Mouse (Mus musculus) heart, adult 2 months (tissue): ENCODE results near the gene Zpr1. TPM values are rescaled to one million over a fixed set of nuclear protein-coding genes. Genes with fewer than 3 reads are reported as not detected.
"Not testable (repeated sequence)": the region's sequence is repeated elsewhere in the genome, so short reads cannot be mapped to it uniquely, and the experiment has no call there.

Experiments used
- DNase-seq, 2 experiments: peaks; one replicate each; pipeline ENCODE4 v3.0.0; 2021
- H3K27ac ChIP-seq: fragments of 200-600 bp; 2 replicates; pipeline ENCODE4 v1.8.1; 2022
- H3K27me3 ChIP-seq: fragments of 200-500 bp; 2 replicates; pipeline ENCODE4 v1.6.1; 2012; ENCODE audit warnings: mild to moderate bottlenecking, low read length, inconsistent platforms, mixed read lengths; ENCODE audit not compliant: control insufficient read depth, insufficient read depth
- H3K36me3 ChIP-seq: fragments of 200-500 bp; 2 replicates; pipeline ENCODE4 v1.6.1; 2012; ENCODE audit warnings: low read length, inconsistent platforms; ENCODE audit not compliant: control insufficient read depth, insufficient read depth
- H3K4me1 ChIP-seq: fragments of 200-500 bp; 2 replicates; pipeline ENCODE4 v1.6.1; 2011; ENCODE audit warnings: low read length; ENCODE audit not compliant: control insufficient read depth, insufficient read depth
- H3K4me3 ChIP-seq: fragments of 200-600 bp; 2 replicates; pipeline ENCODE4 v1.8.1; 2022
- H3K79me2 ChIP-seq: fragments of 200-500 bp; replicated peaks from 2 replicates; pipeline ENCODE4 v1.6.1; 2012; ENCODE audit warnings: mild to moderate bottlenecking, inconsistent platforms, low read length, moderate library complexity, mixed read lengths; ENCODE audit not compliant: control insufficient read depth, insufficient read depth
- H3K9ac ChIP-seq: fragments of 200-500 bp; 2 replicates; pipeline ENCODE4 v1.6.1; 2012; ENCODE audit warnings: low read depth, mild to moderate bottlenecking, control low read depth, inconsistent platforms, low read length, mixed read lengths
- CTCF ChIP-seq: fragments of 200-600 bp; IDR thresholded peaks from 2 replicates; pipeline ENCODE4 v1.8.1; 2022; ENCODE audit warnings: antibody characterized with exemption, mild to moderate bottlenecking, moderate library complexity
- EP300 ChIP-seq: fragments of 200-500 bp; IDR thresholded peaks from 2 replicates; pipeline ENCODE4 v1.6.1; 2011; ENCODE audit warnings: low read depth, low read length, control low read depth; ENCODE audit not compliant: insufficient read depth
- POLR2A ChIP-seq: fragments of 200-500 bp; IDR thresholded peaks from 2 replicates; pipeline ENCODE4 v1.6.1; 2011; ENCODE audit warnings: mild to moderate bottlenecking, low read depth, low read length, control low read depth; ENCODE audit not compliant: insufficient read depth
- WGBS: fragments of 180-500 bp; shearing (Covaris S2); methylation state at CpG from one replicate; pipeline ENCODE4 v1.1.7; 2018; 5-methylcytosine and 5-hydroxymethylcytosine counted together
- intact Hi-C: fragments of 180-260 bp; cut with DNase I; formaldehyde crosslinking; loops from one replicate; pipeline ENCODE4 v1.15.1; 2025
- polyA plus RNA-seq: library from polyadenylated mRNA; depleted of rRNA; stranded (reverse); fragments of >200 nt; gene quantifications from 2 replicates; pipeline ENCODE4 v1.2.3, GENCODE M21; 2012
- total RNA-seq, 2 experiments: library from RNA; stranded (reverse); gene quantifications; 2 replicates each; pipeline ENCODE4 v1.2.3; 2021

The Zpr1 gene
- total and polyA plus RNA-seq, 3 experiments, result 12.0 to 21.4 (median 19.8) TPM

DNA sequence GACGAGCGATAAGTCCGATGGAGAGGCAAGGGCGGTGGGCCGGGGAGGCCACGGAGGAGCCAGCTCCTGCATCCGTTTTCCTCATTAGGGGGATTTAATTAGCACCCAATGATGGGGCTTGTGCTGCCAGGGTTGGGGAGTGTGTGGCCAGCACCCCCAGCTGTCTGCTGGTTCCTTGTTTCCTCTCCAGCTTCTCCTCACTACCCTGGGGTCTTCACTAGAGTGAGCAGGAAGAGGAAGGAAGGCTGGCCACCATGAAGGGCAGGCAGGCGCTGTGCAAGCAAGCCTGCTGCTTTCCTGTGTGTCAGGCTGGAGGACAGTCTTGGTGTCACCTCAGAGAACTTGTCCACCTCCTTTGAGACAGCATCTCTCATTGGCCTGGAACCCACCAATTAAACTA is 44.0 kb downstream of the Zpr1 start:
- 68% methylated on average over 8 of the region's 8 CpGs for WGBS
- intact Hi-C loops, result no loop called here
- no peak overlapping the region for H3K4me3 ChIP-seq
- no peaks in the 10 kb centered on the region for H3K79me2 ChIP-seq
- H3K4me1 ChIP-seq, result no peaks in the 10 kb centered on the region
- H3K36me3 ChIP-seq, result no peaks in the 10 kb centered on the region
- DNase-seq, result no peak
- no peak overlapping the region for H3K9ac ChIP-seq
- TF ChIP-seq EP300 (no peak), CTCF (no peak), POLR2A (no peak)
- no peaks in the 10 kb centered on the region for H3K27me3 ChIP-seq
- no peak overlapping the region for H3K27ac ChIP-seq

DNA sequence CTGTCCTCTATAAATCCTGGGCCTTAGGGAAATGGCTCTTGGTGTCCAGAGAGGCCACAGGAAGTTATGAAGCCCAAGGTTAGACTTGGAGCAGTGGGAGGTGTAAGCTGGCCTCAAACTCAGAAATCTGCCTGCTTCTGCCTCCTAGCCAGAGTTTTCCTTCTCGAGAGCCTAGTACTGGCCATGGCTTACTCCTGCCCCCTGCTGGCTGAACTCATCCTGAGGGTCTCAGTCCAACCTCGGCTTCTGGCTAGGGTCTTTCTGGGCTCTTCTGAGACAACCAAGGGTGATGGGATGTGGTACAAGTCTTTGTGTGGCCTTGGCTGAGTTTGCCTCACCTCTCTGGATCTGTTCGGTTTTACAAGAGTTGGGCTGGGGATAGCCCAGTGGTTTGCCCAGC is 45.1 kb downstream of the Zpr1 start:
- H3K27ac ChIP-seq, result no peak overlapping the region
- H3K79me2 ChIP-seq, result no peaks in the 10 kb centered on the region
- intact Hi-C loops, result no loop called here
- TF ChIP-seq EP300 (no peak), POLR2A (no peak), CTCF (no peak)
- WGBS, result 91% methylated on average over 3 of the region's 3 CpGs
- no peaks in the 10 kb centered on the region for H3K27me3 ChIP-seq
- H3K9ac ChIP-seq, result no peak overlapping the region
- no peak overlapping the region for H3K4me3 ChIP-seq
- H3K4me1 ChIP-seq, result no peaks in the 10 kb centered on the region
- DNase-seq, result no peak
- no peaks in the 10 kb centered on the region for H3K36me3 ChIP-seq

DNA sequence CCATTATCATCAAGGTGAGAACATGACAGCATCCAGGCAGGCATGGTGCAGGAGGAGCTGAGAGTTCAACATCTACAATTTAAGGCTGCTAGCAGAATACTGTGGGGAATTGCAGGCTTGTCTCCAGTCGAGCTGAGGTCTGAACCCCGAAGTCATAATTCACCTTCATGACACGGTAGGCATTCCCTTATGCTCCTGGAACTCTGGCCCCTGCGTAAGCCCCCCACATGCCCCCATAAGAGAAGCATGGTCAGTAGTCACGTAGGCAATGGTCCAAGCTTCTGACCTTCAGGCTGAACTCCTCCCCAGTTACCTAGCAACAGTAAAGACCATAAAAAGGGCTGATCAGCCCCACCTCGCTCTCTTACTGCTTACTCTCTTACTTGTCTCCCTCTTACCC is 47.0 kb downstream of the Zpr1 start, which contains the start of gene 4931429L15Rik:
Gene 4931429L15Rik, minus strand, starts transcription at position 101 of the 400 bp plus-strand sequence.
- H3K9ac ChIP-seq, DNase-seq, H3K4me3 ChIP-seq, H3K27me3 ChIP-seq, H3K4me1 ChIP-seq, H3K36me3 ChIP-seq, H3K79me2 ChIP-seq, intact Hi-C loops, H3K27ac ChIP-seq: not testable (repeated sequence)
- 83% methylated on average over 6 of the region's 6 CpGs for WGBS

DNA sequence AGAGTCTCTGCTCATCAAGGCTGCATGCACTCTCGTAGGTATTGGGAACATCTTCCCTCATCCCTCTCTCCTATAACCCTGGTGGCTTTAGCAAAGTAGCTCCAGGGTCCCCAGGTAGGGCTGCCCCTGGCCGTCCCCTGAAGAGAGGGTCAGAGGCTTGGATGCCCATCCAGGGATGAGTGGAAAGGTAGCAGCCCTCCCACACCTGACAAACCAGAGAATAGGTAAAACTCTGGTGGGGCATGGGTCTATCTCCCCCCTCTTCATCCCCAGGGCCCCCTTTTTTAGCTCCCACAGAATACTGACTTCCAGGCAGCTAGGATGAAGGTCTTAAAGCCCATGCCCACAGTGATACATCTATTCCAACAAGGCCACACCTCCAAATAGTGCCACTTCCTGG is 47.6 kb downstream of the Zpr1 start:
- intact Hi-C loops, result no loop called here
- H3K27ac ChIP-seq, result no peak overlapping the region
- 69% methylated on average over 2 of the region's 2 CpGs for WGBS
- no peaks in the 10 kb centered on the region for H3K36me3 ChIP-seq
- DNase-seq, result no peak
- no peaks in the 10 kb centered on the region for H3K27me3 ChIP-seq
- no peaks in the 10 kb centered on the region for H3K79me2 ChIP-seq
- H3K4me3 ChIP-seq, result no peak overlapping the region
- no peaks in the 10 kb centered on the region for H3K4me1 ChIP-seq
- TF ChIP-seq CTCF, result no peak
- TF ChIP-seq POLR2A, result no peak
- TF ChIP-seq EP300, result no peak
- H3K9ac ChIP-seq, result no peak overlapping the region

DNA sequence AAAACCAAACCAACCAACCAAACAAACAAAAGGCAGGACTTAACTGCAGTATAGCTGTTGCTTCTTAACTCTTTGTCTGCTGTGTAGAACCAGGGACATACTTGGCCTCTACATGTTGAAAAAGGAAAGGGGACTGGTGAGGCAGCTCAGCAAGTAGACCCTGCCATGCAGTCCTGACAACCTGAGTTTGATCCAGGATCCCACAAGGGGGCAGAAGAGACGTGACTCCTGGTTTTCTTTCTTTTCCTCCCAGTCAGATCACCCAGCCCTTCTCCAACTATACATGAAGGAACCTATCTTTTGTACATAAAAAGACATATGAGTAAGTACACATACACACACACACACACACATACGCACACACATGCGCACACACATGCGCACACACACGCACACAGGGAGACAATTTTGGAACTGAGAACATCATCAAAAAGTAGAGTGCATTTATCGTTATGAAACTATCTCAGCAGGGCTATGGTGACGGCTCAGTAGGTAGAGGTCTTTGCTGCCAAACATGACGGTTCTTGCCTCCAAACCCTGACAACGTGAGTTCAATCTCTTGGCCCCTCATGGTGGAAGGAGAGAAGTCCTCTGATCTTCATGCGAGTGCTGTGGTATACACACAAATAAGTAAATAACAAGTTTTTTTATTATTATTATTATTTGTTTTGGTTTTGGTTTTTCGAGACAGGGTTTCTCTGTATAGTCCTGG is 54.0 kb downstream of the Zpr1 start:
- Histone ChIP-seq H3K79me2 (no peaks in the 10 kb centered on the region), H3K27ac (no peak overlapping the region), H3K4me1 (no peaks in the 10 kb centered on the region), H3K36me3 (no peaks in the 10 kb centered on the region), H3K9ac (no peak overlapping the region), H3K4me3 (no peak overlapping the region), H3K27me3 (no peaks in the 10 kb centered on the region; the same call in 1 of the 2 replicates)
- intact Hi-C loops, result no loop called here
- no peak for DNase-seq
- WGBS, result 91% methylated on average over 11 of the region's 11 CpGs
- TF ChIP-seq EP300 (no peak), POLR2A (no peak), CTCF (no peak)

DNA sequence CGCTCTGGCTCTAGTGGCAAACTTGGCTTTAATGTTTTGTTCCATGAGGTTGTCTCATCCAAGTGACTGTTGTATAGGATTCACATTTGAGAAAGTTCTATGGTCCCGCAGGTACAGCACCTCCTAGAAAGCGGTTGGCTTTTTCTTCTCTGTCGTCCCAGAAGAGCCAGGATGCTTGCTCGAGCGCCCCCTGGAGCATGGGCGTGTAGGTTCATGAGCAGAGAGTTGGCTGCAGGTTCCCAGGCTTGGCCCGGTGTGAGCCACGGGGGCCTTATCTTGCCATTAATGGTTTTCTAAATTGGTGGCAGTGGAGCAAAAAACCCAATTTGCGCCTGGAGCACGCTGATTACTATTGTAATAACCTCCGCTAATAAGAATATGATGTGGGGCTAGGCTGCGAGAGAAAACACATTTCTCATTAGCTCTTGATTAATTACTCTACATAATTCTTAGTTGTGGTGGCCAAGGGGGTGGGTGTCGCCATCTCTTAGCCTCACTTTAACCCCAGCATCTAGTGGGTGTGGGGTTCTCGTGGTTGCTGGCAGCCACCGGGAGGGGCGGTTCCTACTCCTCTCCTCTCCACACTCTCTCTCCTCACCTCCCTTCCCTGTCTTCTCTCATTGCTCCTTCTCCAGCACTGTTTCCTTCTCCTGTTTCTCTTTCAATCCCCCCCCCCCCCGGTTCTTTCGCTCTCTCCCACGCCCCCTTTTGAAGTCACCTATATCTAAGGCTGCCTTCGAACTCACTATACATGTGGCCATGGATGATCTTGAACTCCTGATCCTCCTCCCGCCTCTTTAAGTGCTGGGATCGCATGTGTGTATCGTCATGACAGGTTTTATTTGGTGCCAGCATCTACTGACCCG is 55.1 kb downstream of the Zpr1 start:
- H3K9ac ChIP-seq, result no peak overlapping the region
- no peak for DNase-seq
- WGBS, result 79% methylated on average over 25 of the region's 25 CpGs
- H3K27ac ChIP-seq, result no peak overlapping the region
- intact Hi-C loops, result no loop called here
- TF ChIP-seq CTCF (peak; percentile 26), EP300 (no peak), POLR2A (no peak)
- no peaks in the 10 kb centered on the region for H3K79me2 ChIP-seq
- H3K36me3 ChIP-seq, result no peaks in the 10 kb centered on the region
- H3K4me3 ChIP-seq, result no peak overlapping the region
- H3K4me1 ChIP-seq, result no peaks in the 10 kb centered on the region
- no peaks in the 10 kb centered on the region; the same call in 1 of the 2 replicates for H3K27me3 ChIP-seq
